Mouse (Mus musculus) fibroblast of lung, adult 2 months (primary cell): ENCODE data around the gene Acat2.
"Not testable (repeated sequence)": the region's sequence is repeated elsewhere in the genome, so short reads cannot be mapped to it uniquely, and the experiment has no call there.

Source experiments
- DNase-seq: peaks from one replicate; pipeline ENCODE4 v3.0.0-alpha.2; 2011; ENCODE audit warnings: low read depth

The Acat2 gene

GRCm38 (mm10) chr17:12960331-12960873 is at the start of gene Acat2:
Gene Acat2, minus strand, starts transcription at chr17:12960747.
- DNase-seq: peak; percentile 88

GRCm38 (mm10) chr17:13009887-13010286 is 49.3 kb upstream of the Acat2 start:
- peak; percentile 72 for DNase-seq

DNA sequence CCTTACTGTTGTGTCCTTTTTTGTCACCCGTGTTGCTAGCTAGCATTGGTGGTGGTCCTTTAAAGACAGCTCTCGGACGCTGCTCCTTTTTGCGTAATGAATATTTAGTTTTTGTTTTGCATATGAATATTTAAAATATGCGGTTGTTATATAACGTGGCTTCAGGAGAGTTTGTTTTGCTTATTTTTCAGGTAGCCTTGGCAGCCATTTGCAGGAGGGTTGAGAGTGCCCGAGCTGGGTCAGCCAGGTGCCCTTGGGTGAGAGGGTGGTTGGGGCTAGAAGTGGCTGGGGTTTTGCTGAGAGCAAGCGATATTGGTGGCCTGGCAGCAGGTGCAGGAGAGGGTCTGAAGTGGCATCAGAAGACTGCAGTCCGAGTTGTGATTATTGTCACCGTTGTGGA is 48.0 kb upstream of the Acat2 start:
- DNase-seq: no peak

GRCm38 (mm10) chr17:13007730-13008425 is 47.3 kb upstream of the Acat2 start:
- DNase-seq: peak; percentile 87

GRCm38 (mm10) chr17:13006984-13007383 is 46.4 kb upstream of the Acat2 start:
- DNase-seq: no peak

GRCm38 (mm10) chr17:13006546-13006945 is 46.0 kb upstream of the Acat2 start, which contains the start of gene Sod2:
Gene Sod2, plus strand, starts transcription at chr17:13006846.
- DNase-seq: not testable (repeated sequence)

- not testable (repeated sequence) for DNase-seq
These were observed 43.9 kb upstream of the Acat2 start for GRCm38 (mm10) chr17:13004436-13004835.

DNA sequence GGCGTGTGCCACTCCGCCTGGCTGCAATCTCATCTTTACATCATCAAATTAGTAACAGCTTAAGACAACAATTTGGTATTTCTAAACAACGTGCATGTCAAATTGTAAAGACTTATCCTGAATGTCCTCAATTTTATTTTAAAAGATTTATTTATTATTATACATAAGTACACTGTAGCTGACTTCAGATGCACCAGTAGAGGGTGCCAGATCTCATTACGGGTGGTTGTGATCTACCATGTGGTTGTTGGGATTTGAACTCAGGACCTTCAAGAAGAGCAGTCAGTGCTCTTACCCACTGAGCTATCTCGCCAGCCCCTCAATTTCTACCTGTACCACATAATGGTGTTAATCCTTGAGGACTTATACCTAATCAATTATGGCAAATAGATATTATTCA is 41.7 kb upstream of the Acat2 start:
- DNase-seq: not testable (repeated sequence)

- no peak for DNase-seq
These were observed 38.5 kb upstream of the Acat2 start for GRCm38 (mm10) chr17:12999069-12999468.

DNA sequence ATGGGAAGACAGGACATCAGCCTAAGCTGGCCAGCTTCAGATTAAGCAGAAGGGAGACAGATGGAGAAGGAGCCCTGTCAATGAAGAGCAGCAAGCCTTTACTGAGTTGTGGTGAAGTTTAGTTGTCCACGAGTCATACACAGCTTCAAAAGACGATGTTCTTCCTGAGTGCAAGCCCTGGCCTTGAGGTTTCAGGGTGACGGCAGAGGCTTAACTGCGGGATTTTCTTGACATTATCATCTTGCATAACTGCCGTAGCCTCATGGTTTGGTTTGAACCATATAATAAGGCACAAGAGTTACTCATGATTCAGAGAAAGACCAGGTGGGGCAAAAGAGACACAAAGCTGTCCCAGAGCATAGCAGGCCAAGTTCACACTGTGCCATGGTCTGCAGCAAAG is 37.3 kb upstream of the Acat2 start:
- no peak for DNase-seq

GRCm38 (mm10) chr17:12996345-12996744 is 35.8 kb upstream of the Acat2 start:
- peak; percentile 37 for DNase-seq

DNA sequence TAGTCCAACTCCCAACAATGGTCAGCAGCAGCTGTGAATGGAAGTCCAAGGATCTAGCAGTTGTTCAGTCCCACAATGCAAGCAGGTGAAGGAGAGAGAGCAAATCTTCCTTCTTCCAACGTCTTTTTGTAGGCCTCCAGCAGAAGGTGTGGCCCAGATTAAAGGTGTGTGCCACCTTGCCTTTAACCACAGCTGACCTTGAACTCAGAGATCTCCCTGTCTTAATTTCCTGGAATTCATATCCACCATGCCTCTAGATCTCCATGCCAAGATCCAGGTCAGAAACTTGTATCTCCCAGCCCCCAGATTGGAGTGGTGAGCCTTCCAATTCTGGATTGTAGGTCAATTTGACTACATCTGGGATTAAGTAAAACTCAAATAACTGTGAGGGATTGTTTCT is 33.5 kb upstream of the Acat2 start, which contains the start of gene Wtap:
Gene Wtap (minus strand): TSS at position 101 of the 400 bp plus-strand sequence.
- no peak for DNase-seq

DNA sequence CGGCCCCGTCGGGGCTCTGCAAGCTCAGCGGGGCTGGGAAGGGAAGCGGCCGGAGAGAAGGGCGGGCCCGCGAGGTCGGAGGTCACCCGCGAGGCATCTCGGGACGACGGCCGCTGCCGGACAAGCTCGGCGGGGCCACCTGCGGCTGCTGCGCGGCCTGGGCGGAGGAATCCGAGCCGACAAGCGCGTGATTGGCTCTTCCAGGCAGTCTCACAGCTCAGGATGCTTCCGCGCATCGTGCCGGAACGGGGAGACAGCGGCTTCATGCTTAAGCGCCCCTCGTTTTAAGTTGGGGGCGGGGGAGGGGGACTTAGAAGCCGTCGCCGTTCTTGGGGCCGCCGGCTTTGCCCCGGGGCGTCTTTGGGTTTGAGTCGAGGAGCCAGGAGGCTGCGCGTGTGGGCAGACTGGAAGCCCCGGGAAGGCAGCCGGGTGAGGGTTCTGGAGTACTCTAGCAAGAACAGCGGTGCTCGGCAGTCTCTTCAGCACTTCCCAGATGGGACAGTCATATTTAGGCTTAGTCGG is 32.0 kb upstream of the Acat2 start:
- peak; percentile 90 for DNase-seq

DNA sequence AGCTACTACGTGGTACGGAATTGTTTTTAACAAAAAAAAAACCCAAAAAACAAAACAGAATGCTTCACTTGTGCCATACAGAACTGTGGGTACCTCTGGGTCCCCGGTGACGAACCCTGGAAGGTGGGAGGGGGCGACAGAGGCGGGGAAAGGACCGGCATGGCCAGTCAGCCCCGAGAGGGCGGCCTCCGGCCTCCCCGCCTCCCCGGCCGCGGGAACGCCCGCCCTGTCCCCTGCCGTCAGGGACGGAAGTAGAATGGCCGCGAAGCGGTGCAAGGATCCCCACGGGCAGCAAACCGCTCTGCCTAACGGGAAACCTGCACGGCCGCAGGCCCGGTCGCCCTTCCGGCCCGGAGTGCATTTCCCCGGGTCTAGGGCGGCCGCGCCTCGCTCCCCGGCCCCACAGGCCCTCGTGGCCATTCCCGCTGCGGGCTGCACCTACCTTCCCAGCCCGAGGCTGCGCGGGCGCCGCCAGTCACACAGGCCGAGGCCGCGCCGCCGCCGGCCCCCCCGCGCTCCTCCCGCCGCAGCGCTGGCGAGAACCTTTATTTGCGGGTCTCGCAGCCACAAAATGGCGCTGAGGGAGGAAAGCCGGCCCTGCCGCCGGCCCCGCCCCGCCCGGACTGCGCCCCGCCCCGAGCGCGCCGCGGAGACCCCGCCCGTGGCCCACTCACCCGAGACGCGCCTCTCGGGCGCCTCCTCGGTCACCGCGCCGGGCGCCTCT is 31.2 kb upstream of the Acat2 start:
- peak; percentile 22 for DNase-seq

- DNase-seq: no peak
These were observed 30.7 kb upstream of the Acat2 start for GRCm38 (mm10) chr17:12991194-12991634.

DNA sequence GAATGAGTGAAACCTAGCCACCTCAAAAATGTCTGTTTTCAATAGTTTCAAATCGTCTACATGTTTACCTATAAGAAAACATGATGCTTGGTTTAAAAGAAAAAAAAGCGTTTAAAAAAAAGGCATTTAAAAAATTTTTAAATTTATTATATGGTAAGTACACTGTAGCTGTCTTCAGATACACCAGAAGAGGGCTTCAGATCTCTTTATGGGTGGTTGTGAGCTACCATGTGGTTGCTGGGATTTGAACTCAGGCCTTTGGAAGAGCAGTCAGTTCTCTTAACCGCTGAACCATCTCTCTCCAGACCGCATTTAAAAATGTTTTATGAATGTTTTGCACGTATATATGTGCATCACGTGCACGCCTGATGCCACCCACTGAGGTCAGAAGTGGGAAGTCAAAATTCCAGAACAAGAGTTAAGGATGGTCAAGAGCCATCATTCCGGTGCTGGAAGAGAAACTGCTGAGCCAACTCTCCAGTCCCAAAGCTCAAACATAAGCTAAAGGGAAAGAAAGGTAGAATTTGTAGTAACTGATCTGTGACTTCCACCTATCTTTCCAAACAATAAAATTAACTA is 30.1 kb upstream of the Acat2 start:
- DNase-seq: no peak

GRCm38 (mm10) chr17:12988096-12988495 is 27.5 kb upstream of the Acat2 start:
- not testable (repeated sequence) for DNase-seq

GRCm38 (mm10) chr17:12983988-12984387 is 23.4 kb upstream of the Acat2 start:
- no peak for DNase-seq

DNA sequence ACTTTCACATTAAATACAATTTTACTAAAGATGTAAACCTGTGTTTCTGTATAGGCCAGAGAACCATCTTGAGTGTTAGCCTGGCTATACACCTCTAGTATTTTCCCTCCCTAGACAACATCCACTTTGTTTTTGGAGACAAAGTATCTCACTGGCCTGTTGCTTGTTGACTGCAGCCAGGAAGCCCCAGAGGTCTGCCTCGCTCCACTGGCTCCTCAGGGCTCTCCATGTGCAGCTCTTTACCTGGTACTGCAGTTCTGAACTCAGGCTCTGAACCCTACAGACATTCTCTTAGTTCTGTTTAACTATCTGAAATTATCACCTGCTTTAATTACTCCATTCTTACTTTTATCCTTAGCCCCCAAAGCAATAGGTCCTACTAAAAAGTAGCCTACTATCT is 18.0 kb upstream of the Acat2 start:
- no peak for DNase-seq

- no peak for DNase-seq
These were observed 13.3 kb upstream of the Acat2 start for GRCm38 (mm10) chr17:12973851-12974250.

DNA sequence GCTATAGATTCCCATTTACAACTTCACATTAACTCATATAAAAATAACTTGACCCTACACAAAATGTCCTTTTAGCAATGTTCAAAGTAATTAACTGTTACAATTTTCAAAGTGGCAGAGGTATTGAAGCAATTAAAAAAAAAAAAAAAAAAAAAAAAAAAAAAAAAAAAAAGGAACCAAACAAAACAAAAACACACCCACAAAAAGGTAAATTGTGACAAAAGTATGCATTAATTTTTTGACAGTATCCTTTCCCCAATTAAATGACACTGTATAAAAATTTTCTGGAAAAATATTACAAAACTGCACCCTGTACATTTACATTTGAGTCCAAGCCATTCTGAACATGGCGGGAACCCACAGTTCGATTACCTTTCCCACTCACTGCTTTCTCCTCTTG is 6.6 kb upstream of the Acat2 start:
- no peak for DNase-seq

GRCm38 (mm10) chr17:12963476-12963875 is 2.9 kb upstream of the Acat2 start:
- no peak for DNase-seq
